Mouse (Mus musculus): ENCODE results near the gene Aff3. TPM values are rescaled to one million over a fixed set of nuclear protein-coding genes. Genes with fewer than 3 reads are reported as not detected.

The Aff3 gene
- polyA plus RNA-seq, 1 experiment from 2014 or later: 0.67 TPM

GRCm38 (mm10) chr1:38291915-38292314, 372.8 kb downstream of the Aff3 start:
- Histone ChIP-seq H3K4me2 (no peak overlapping the region), H3K36me3 (replicated peaks) (no peaks in the 10 kb centered on the region), H3K4me1 (replicated peaks) (no peaks in the 10 kb centered on the region), H3K9ac (no peak overlapping the region), H3K4me3 (replicated peaks) (no peak overlapping the region), H3K9me3 (replicated peaks) (no peaks in the 10 kb centered on the region), H3K27ac (replicated peaks) (no peak overlapping the region), H3K27me3 (no peaks in the 10 kb centered on the region)
- WGBS (ENCODE audit: insufficient replicate concordance): 40% methylated on average over 6 of the region's 6 CpGs
- ATAC-seq (ENCODE audit: insufficient read depth): no peak

GRCm38 (mm10) chr1:38291497-38291896, 373.3 kb downstream of the Aff3 start:
- Histone ChIP-seq H3K27ac (replicated peaks) (no peak overlapping the region), H3K27me3 (no peaks in the 10 kb centered on the region), H3K36me3 (replicated peaks) (no peaks in the 10 kb centered on the region), H3K9me3 (replicated peaks) (no peaks in the 10 kb centered on the region), H3K4me2 (no peak overlapping the region), H3K4me3 (replicated peaks) (no peak overlapping the region), H3K4me1 (replicated peaks) (no peaks in the 10 kb centered on the region), H3K9ac (no peak overlapping the region)
- WGBS (ENCODE audit: insufficient replicate concordance): 48% methylated on average over 4 of the region's 4 CpGs
- no peak for ATAC-seq (ENCODE audit: insufficient read depth)

GRCm38 (mm10) chr1:38290881-38291280, 373.9 kb downstream of the Aff3 start:
- H3K27me3 ChIP-seq: no peaks in the 10 kb centered on the region
- 80% methylated on average over 7 of the region's 7 CpGs for WGBS (ENCODE audit: insufficient replicate concordance)
- no peaks in the 10 kb centered on the region for H3K36me3 ChIP-seq (replicated peaks)
- H3K9ac ChIP-seq: no peak overlapping the region
- ATAC-seq (ENCODE audit: insufficient read depth): no peak
- no peak overlapping the region for H3K27ac ChIP-seq (replicated peaks)
- no peaks in the 10 kb centered on the region for H3K4me1 ChIP-seq (replicated peaks)
- H3K4me2 ChIP-seq: no peak overlapping the region
- H3K4me3 ChIP-seq (replicated peaks): no peak overlapping the region
- no peaks in the 10 kb centered on the region for H3K9me3 ChIP-seq (replicated peaks)

- H3K4me3 ChIP-seq (replicated peaks): no peak overlapping the region
- no peak for ATAC-seq (ENCODE audit: insufficient read depth)
- H3K4me1 ChIP-seq (replicated peaks): no peaks in the 10 kb centered on the region
- H3K4me2 ChIP-seq: no peak overlapping the region
- 51% methylated on average over 5 of the region's 5 CpGs for WGBS (ENCODE audit: insufficient replicate concordance)
- H3K9me3 ChIP-seq (replicated peaks): no peaks in the 10 kb centered on the region
- H3K27me3 ChIP-seq: no peaks in the 10 kb centered on the region
- no peaks in the 10 kb centered on the region for H3K36me3 ChIP-seq (replicated peaks)
- no peak overlapping the region for H3K27ac ChIP-seq (replicated peaks)
- H3K9ac ChIP-seq: no peak overlapping the region
These were observed 374.9 kb downstream of the Aff3 start for GRCm38 (mm10) chr1:38289891-38290290.

- WGBS (ENCODE audit: insufficient replicate concordance): 69% methylated on average over 1 of the region's 1 CpGs
- no peak for ATAC-seq (ENCODE audit: insufficient read depth)
- Histone ChIP-seq H3K4me2 (no peak overlapping the region), H3K36me3 (replicated peaks) (no peaks in the 10 kb centered on the region), H3K27ac (replicated peaks) (no peak overlapping the region), H3K27me3 (no peaks in the 10 kb centered on the region), H3K4me1 (replicated peaks) (no peaks in the 10 kb centered on the region), H3K9ac (no peak overlapping the region), H3K4me3 (replicated peaks) (no peak overlapping the region), H3K9me3 (replicated peaks) (no peaks in the 10 kb centered on the region)
These were observed 376.0 kb downstream of the Aff3 start for GRCm38 (mm10) chr1:38288716-38289115.

GRCm38 (mm10) chr1:38286551-38286950, 378.2 kb downstream of the Aff3 start:
- Histone ChIP-seq H3K4me3 (replicated peaks) (no peak overlapping the region), H3K9me3 (replicated peaks) (no peaks in the 10 kb centered on the region), H3K36me3 (replicated peaks) (no peaks in the 10 kb centered on the region), H3K4me1 (replicated peaks) (no peaks in the 10 kb centered on the region), H3K9ac (no peak overlapping the region), H3K4me2 (no peak overlapping the region), H3K27me3 (no peaks in the 10 kb centered on the region), H3K27ac (replicated peaks) (no peak overlapping the region)
- WGBS (ENCODE audit: insufficient replicate concordance): 60% methylated on average over 1 of the region's 1 CpGs
- no peak for ATAC-seq (ENCODE audit: insufficient read depth)

- no peak overlapping the region for H3K27ac ChIP-seq (replicated peaks)
- ATAC-seq (ENCODE audit: insufficient read depth): no peak
- H3K27me3 ChIP-seq: no peaks in the 10 kb centered on the region
- WGBS (ENCODE audit: insufficient replicate concordance): 69% methylated on average over 7 of the region's 7 CpGs
- H3K9ac ChIP-seq: no peak overlapping the region
- H3K4me2 ChIP-seq: no peak overlapping the region
- no peaks in the 10 kb centered on the region for H3K36me3 ChIP-seq (replicated peaks)
- no peak overlapping the region for H3K4me3 ChIP-seq (replicated peaks)
- no peaks in the 10 kb centered on the region for H3K9me3 ChIP-seq (replicated peaks)
- no peaks in the 10 kb centered on the region for H3K4me1 ChIP-seq (replicated peaks)
These were observed 384.2 kb downstream of the Aff3 start for GRCm38 (mm10) chr1:38280549-38280948.

GRCm38 (mm10) chr1:38271312-38271711, 393.4 kb downstream of the Aff3 start:
- 60% methylated on average over 2 of the region's 2 CpGs for WGBS (ENCODE audit: insufficient replicate concordance)
- Histone ChIP-seq H3K36me3 (replicated peaks) (no peaks in the 10 kb centered on the region), H3K4me3 (replicated peaks) (no peak overlapping the region), H3K4me2 (no peak overlapping the region), H3K9ac (no peak overlapping the region), H3K4me1 (replicated peaks) (no peaks in the 10 kb centered on the region), H3K27me3 (no peaks in the 10 kb centered on the region), H3K9me3 (replicated peaks) (no peaks in the 10 kb centered on the region), H3K27ac (replicated peaks) (no peak overlapping the region)
- no peak for ATAC-seq (ENCODE audit: insufficient read depth)

- no peak overlapping the region for H3K27ac ChIP-seq (replicated peaks)
- WGBS (ENCODE audit: insufficient replicate concordance): 64% methylated on average over 20 of the region's 20 CpGs
- ATAC-seq (ENCODE audit: insufficient read depth): no peak
These were observed 396.3 kb downstream of the Aff3 start for GRCm38 (mm10) chr1:38268246-38269042.

GRCm38 (mm10) chr1:38263251-38263650, 401.5 kb downstream of the Aff3 start:
- H3K9ac ChIP-seq: no peak overlapping the region
- 70% methylated on average over 8 of the region's 8 CpGs for WGBS (ENCODE audit: insufficient replicate concordance)
- no peak overlapping the region for H3K27ac ChIP-seq (replicated peaks)
- no peak overlapping the region for H3K4me2 ChIP-seq
- H3K27me3 ChIP-seq: no peaks in the 10 kb centered on the region
- ATAC-seq (ENCODE audit: insufficient read depth): no peak
- H3K4me3 ChIP-seq (replicated peaks): no peak overlapping the region
- no peaks in the 10 kb centered on the region for H3K9me3 ChIP-seq (replicated peaks)
- no peaks in the 10 kb centered on the region; the same call in 1 of the 2 replicates for H3K4me1 ChIP-seq (replicated peaks)
- no peaks in the 10 kb centered on the region for H3K36me3 ChIP-seq (replicated peaks)

More at GRCm38 (mm10) chr1:38268246-38269042, 396.3 kb downstream of the Aff3 start:
- Histone ChIP-seq H3K9me3 (replicated peaks) (no peaks in the 10 kb centered on the region), H3K4me2 (no peak overlapping the region), H3K36me3 (replicated peaks) (no peaks in the 10 kb centered on the region), H3K4me1 (replicated peaks) (no peaks in the 10 kb centered on the region), H3K27me3 (no peaks in the 10 kb centered on the region), H3K9ac (no peak overlapping the region), H3K4me3 (replicated peaks) (no peak overlapping the region)

GRCm38 (mm10) chr1:38262362-38263154, 402.2 kb downstream of the Aff3 start:
- H3K36me3 ChIP-seq (replicated peaks): no peaks in the 10 kb centered on the region
- ATAC-seq (ENCODE audit: insufficient read depth): no peak
- H3K4me3 ChIP-seq (replicated peaks): no peak overlapping the region
- H3K4me2 ChIP-seq: no peak overlapping the region
- no peak overlapping the region for H3K27ac ChIP-seq (replicated peaks)
- no peak overlapping the region for H3K9ac ChIP-seq
- H3K4me1 ChIP-seq (replicated peaks): no peaks in the 10 kb centered on the region; the same call in 1 of the 2 replicates
- WGBS (ENCODE audit: insufficient replicate concordance): 72% methylated on average over 11 of the region's 11 CpGs
- no peaks in the 10 kb centered on the region for H3K27me3 ChIP-seq
- H3K9me3 ChIP-seq (replicated peaks): no peaks in the 10 kb centered on the region

Data from liver, embryonic 15.5 days (tissue).